Comparison of ENCODE assay signal across 9 mouse cellular contexts in the genomic region with DNA sequence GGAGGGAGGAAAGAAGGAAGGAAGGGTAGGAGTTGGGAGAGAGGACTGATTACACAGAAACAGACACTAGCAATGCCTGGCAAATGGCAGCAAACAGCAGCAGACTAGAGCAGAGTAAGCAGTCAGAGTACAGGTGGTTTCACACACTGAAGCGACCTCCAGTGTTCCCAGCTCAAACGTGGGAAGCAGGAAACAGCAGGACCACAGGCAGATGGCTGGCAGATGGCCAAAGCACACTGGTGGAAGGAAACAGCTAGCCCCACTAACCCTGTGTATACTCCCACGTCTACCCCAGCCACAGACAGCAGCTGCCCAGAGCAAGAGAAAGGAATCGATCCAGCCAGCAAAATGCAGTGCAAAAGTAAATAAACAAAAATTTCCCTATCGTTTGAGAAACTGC. TPM values are rescaled to one million over a fixed set of nuclear protein-coding genes. Genes with fewer than 3 reads are reported as not detected.
DNase-seq lines count a peak whose midpoint lies in the region; ATAC-seq lines count a peak whose summit lies in the region.
"Had no signal": no experiment of that assay in that cellular context is flagged by ENCODE, and none has a peak within 500 bp of the region (broad histone marks: within the 10 kb centered on the region; RNA-seq: fewer than 3 reads in every experiment).

No protein-coding gene starts in this region.

- H3K27ac ChIP-seq in intestine, embryonic 15.5 days: 0 out of 2 replicates have a peak overlapping the region, but pooled peaks have one; percentile 15
- H3K27ac ChIP-seq in midbrain, embryonic 16.5 days (ENCODE audit: low read length): peak overlapping the region; percentile 22; the same call in 1 of the 2 replicates
- H3K27ac ChIP-seq: macrophage had no signal

- ATAC-seq in common myeloid progenitor, adult 5-6 weeks (replicated peaks; ENCODE audit: low read depth, poor library complexity, severe bottlenecking): peak; percentile 56
- ATAC-seq in intestine, embryonic 15.5 days: peak; percentile 95
- peak; percentile 74 for ATAC-seq in midbrain, embryonic 16.5 days

- H3K4me1 ChIP-seq in intestine, embryonic 15.5 days (replicated peaks): 0 out of 2 replicates have a peak, but pooled peaks cover 3% of the 10 kb centered on the region
- H3K4me1 ChIP-seq in midbrain, embryonic 16.5 days (ENCODE audit: control insufficient read depth, insufficient read depth, low read length): 0 out of 2 replicates have a peak, but pooled peaks cover 2% of the 10 kb centered on the region

- intact Hi-C loops in left cerebral cortex, postnatal 25 days (cut with DNase I): no loop called here

- no peaks in the 10 kb centered on the region for H3K27me3 ChIP-seq in intestine, embryonic 15.5 days (replicated peaks)
- H3K27me3 ChIP-seq in midbrain, embryonic 16.5 days (ENCODE audit: control insufficient read depth, insufficient read depth, low read depth, low read length): no peaks in the 10 kb centered on the region

- H3K4me3 ChIP-seq in intestine, embryonic 15.5 days (replicated peaks): no peak overlapping the region
- H3K4me3 ChIP-seq in midbrain, embryonic 16.5 days (ENCODE audit: low read depth, low read length): no peak overlapping the region

- H3K9ac ChIP-seq in intestine, embryonic 15.5 days: no peak overlapping the region
- H3K9ac ChIP-seq in midbrain, embryonic 16.5 days (ENCODE audit: low read depth, low read length): no peak overlapping the region

- DNase-seq in Muller cell, postnatal 12 days (ENCODE audit: inconsistent ontology term): peak; percentile 63
- peak; percentile 38 to 53 for DNase-seq in heart, adult 18-20 months
- peak; percentile 48 to 50 for DNase-seq in left cerebral cortex, postnatal 25 days (ENCODE audit: low spot score in 2 of 2)
- DNase-seq in yolk sac, embryonic 10.5 days (ENCODE audit: low spot score): no peak

- 17% methylated on average over 5 of the region's 5 CpGs for WGBS in intestine, embryonic 15.5 days
- WGBS in midbrain, embryonic 16.5 days: 18% methylated on average over 5 of the region's 5 CpGs

- H3K4me2 ChIP-seq in intestine, embryonic 15.5 days (replicated peaks): no peak overlapping the region
- H3K4me2 ChIP-seq in midbrain, embryonic 16.5 days (ENCODE audit: low read length): no peak overlapping the region

- H3K9me3 ChIP-seq in intestine, embryonic 15.5 days: no peaks in the 10 kb centered on the region
- no peaks in the 10 kb centered on the region for H3K9me3 ChIP-seq in midbrain, embryonic 16.5 days (replicated peaks; ENCODE audit: control insufficient read depth, low read length, poor library complexity, severe bottlenecking)

- no peaks in the 10 kb centered on the region for H3K36me3 ChIP-seq in intestine, embryonic 15.5 days
- H3K36me3 ChIP-seq in midbrain, embryonic 16.5 days (ENCODE audit: control insufficient read depth, insufficient read depth, low read length): no peaks in the 10 kb centered on the region

RNA-seq across cellular contexts. Expression of gene Rhobtb3, which starts 12.7 kb away (rescaled TPM):
- total RNA-seq in common myeloid progenitor, adult 5-6 weeks (2017): 11.6 and 33.7 TPM in 2 replicates
- 10 to 100 TPM; 11.0 to 11.3 TPM for total RNA-seq in heart, adult 18-20 months (2021)
- polyA plus RNA-seq in intestine, embryonic 15.5 days (2015; fragmentation: Nextera tagmentation; extraction: Ambion mirVana): 28.0 and 31.1 TPM in 2 replicates
- total RNA-seq in left cerebral cortex, postnatal 25 days (2021): 10 to 100 TPM; 13.6 to 17.6 TPM
- 19.2 and 22.3 TPM in 2 replicates for polyA plus RNA-seq in midbrain, embryonic 16.5 days (2015; fragmentation: Nextera tagmentation; extraction: Ambion mirVana)

RNA-seq across cellular contexts. Expression of gene Spata9, which starts 35.9 kb away (rescaled TPM):
- not detected in 2 replicates for total RNA-seq in common myeloid progenitor, adult 5-6 weeks (2017)
- not detected for total RNA-seq in heart, adult 18-20 months (2021)
- polyA plus RNA-seq in intestine, embryonic 15.5 days (2015; fragmentation: Nextera tagmentation; extraction: Ambion mirVana): 0.41 and 0.44 TPM in 2 replicates
- total RNA-seq in left cerebral cortex, postnatal 25 days (2021): under 1 TPM in 1 of 2 experiments, not detected in 1; 0.37 TPM
- 3.4 and 4.2 TPM in 2 replicates for polyA plus RNA-seq in midbrain, embryonic 16.5 days (2015; fragmentation: Nextera tagmentation; extraction: Ambion mirVana)
- total RNA-seq: adrenal gland, postnatal 36 days had no signal
- polyA plus RNA-seq: macrophage had no signal
